Mouse (Mus musculus) erythroblast, embryonic 14.5 days (primary cell): ENCODE measurements at regions not wholly inside any gene's neighbourhood (a gene's known extent, or its start where the extent isn't known, plus 50 kb on each side); places are given as distances from the start of the nearest gene placed in this dataset.

Experiments
- GATA1 ChIP-seq: IDR thresholded peaks from 2 replicates; pipeline ENCODE4 v1.6.1; 2012; ENCODE audit warnings: low read length, inconsistent platforms, mixed read lengths
- TAL1 ChIP-seq: IDR thresholded peaks from 3 replicates; pipeline ENCODE4 v1.6.1; 2012; ENCODE audit warnings: low read length, inconsistent platforms, mixed read lengths

GRCm38 (mm10) chr2:167760681-167761403 is 71.2 kb upstream of the Tmem189 start:
- TF ChIP-seq GATA1: no peak
- TF ChIP-seq TAL1: no peak
